Mouse (Mus musculus) MEL (cell line): ENCODE measurements at regions not wholly inside any gene's neighbourhood (a gene's known extent, or its start where the extent isn't known, plus 50 kb on each side); places are given as distances from the start of the nearest gene placed in this dataset.

Experiments
- DNase-seq: peaks from one replicate; pipeline ENCODE4 v3.0.0; 2011; ENCODE audit warnings: low read depth, low spot score
- H3K27ac ChIP-seq: 2 replicates; pipeline ENCODE4 v1.5.1; 2012; ENCODE audit warnings: low read depth, mild to moderate bottlenecking, control low read depth, low read length, moderate library complexity; ENCODE audit not compliant: control insufficient read depth
- H3K27me3 ChIP-seq, 2 experiments: fragments of 150-350 bp in 1 of 2; sonication (generic) in 1 of 2; 2 replicates each; pipeline ENCODE4 v1.6.1; 2012; ENCODE audit warnings: low read length in 2 of 2, mild to moderate bottlenecking in 2 of 2, improper control_type of control experiment in 1 of 2, moderate library complexity in 1 of 2; ENCODE audit not compliant: insufficient read depth in 2 of 2, control insufficient read depth in 1 of 2
- H3K36me3 ChIP-seq, 2 experiments: 2 replicates each; pipeline ENCODE4 v1.6.1; 2012 to 2014; ENCODE audit warnings: low read length in 2 of 2, improper control_type of control experiment in 1 of 2, inconsistent platforms in 1 of 2, mild to moderate bottlenecking in 1 of 2; ENCODE audit not compliant: insufficient read depth in 2 of 2, control insufficient read depth in 1 of 2
- H3K4me1 ChIP-seq, 2 experiments: fragments of 150-350 bp in 1 of 2; sonication (generic) in 1 of 2; 2 replicates each; pipeline ENCODE4 v1.6.1; 2012; ENCODE audit warnings: low read length in 2 of 2, improper control_type of control experiment in 1 of 2, mild to moderate bottlenecking in 1 of 2; ENCODE audit not compliant: insufficient read depth in 2 of 2, control insufficient read depth in 1 of 2
- H3K4me3 ChIP-seq, 2 experiments: fragments of 150-350 bp in 1 of 2; sonication (generic) in 1 of 2; 2 replicates each; pipeline ENCODE4 v1.5.1; 2012; ENCODE audit warnings: low read depth in 2 of 2, low read length in 2 of 2, mild to moderate bottlenecking in 2 of 2, moderate library complexity in 2 of 2, control low read depth in 1 of 2, improper control_type of control experiment in 1 of 2; ENCODE audit not compliant: control insufficient read depth in 1 of 2, insufficient read depth in 1 of 2
- H3K79me2 ChIP-seq: 2 replicates; pipeline ENCODE4 v1.6.1; 2012; ENCODE audit warnings: mild to moderate bottlenecking, low read length, moderate library complexity; ENCODE audit not compliant: control insufficient read depth, poor library complexity, insufficient read depth
- H3K9ac ChIP-seq: 2 replicates; pipeline ENCODE4 v1.6.1; 2012; ENCODE audit warnings: low read depth, mild to moderate bottlenecking, control low read depth, low read length, moderate library complexity; ENCODE audit not compliant: control insufficient read depth, poor library complexity, severe bottlenecking
- H3K9me3 ChIP-seq: fragments of 150-350 bp; sonication (generic); replicated peaks from 2 replicates; pipeline ENCODE4 v1.6.1; 2012; ENCODE audit warnings: mild to moderate bottlenecking, low read length, improper control_type of control experiment, moderate library complexity; ENCODE audit not compliant: insufficient read depth
- BHLHE40 ChIP-seq: IDR thresholded peaks from 2 replicates; pipeline ENCODE4 v1.6.1; 2012; ENCODE audit warnings: low read depth, mild to moderate bottlenecking, inconsistent platforms, low read length, improper control_type of control experiment, borderline replicate concordance
- CHD2 ChIP-seq: IDR thresholded peaks from 2 replicates; pipeline ENCODE4 v1.6.1; 2011; ENCODE audit warnings: low read length, improper control_type of control experiment
- E2F4 ChIP-seq: IDR thresholded peaks from 2 replicates; pipeline ENCODE4 v1.6.1; 2011; ENCODE audit warnings: low read depth, low read length, improper control_type of control experiment, borderline replicate concordance
- EP300 ChIP-seq, 2 experiments: IDR thresholded peaks; 2 replicates each; pipeline ENCODE4 v1.6.1; 2011; ENCODE audit warnings: improper control_type of control experiment in 2 of 2, low read length in 2 of 2, low read depth in 1 of 2, mild to moderate bottlenecking in 1 of 2
- ETS1 ChIP-seq: IDR thresholded peaks from 2 replicates; pipeline ENCODE4 v1.6.1; 2012; ENCODE audit warnings: low read depth, mild to moderate bottlenecking, inconsistent platforms, low read length, improper control_type of control experiment, moderate library complexity
- HCFC1 ChIP-seq: IDR thresholded peaks from 2 replicates; pipeline ENCODE4 v1.6.1; 2012; ENCODE audit warnings: low read depth, mild to moderate bottlenecking, inconsistent platforms, low read length, improper control_type of control experiment, moderate library complexity
- JUND ChIP-seq: IDR thresholded peaks from 2 replicates; pipeline ENCODE4 v1.6.1; 2011; ENCODE audit warnings: low read depth, mild to moderate bottlenecking, improper control_type of control experiment, low read length
- KAT2A ChIP-seq: conservative IDR thresholded peaks from 2 replicates; pipeline ENCODE4 v1.6.1; 2012; ENCODE audit warnings: low read depth, low read length, improper control_type of control experiment, inconsistent platforms
- NELFE ChIP-seq: IDR thresholded peaks from 2 replicates; pipeline ENCODE4 v1.6.1; 2011; ENCODE audit warnings: low read depth, low read length, improper control_type of control experiment
- POLR2A ChIP-seq, 2 experiments: IDR thresholded peaks; 2 replicates each; pipeline ENCODE4 v1.6.1; 2011 to 2012; ENCODE audit warnings: low read length in 2 of 2, mild to moderate bottlenecking in 2 of 2, control low read depth in 1 of 2, improper control_type of control experiment in 1 of 2, low read depth in 1 of 2, moderate library complexity in 1 of 2; ENCODE audit not compliant: control insufficient read depth in 1 of 2, insufficient read depth in 1 of 2, poor library complexity in 1 of 2
- POLR2AphosphoS5 ChIP-seq: IDR thresholded peaks from 2 replicates; pipeline ENCODE4 v1.6.1; 2012; ENCODE audit warnings: low read depth, borderline replicate concordance, mild to moderate bottlenecking, inconsistent platforms, low read length, moderate library complexity, mixed read lengths
- RAD21 ChIP-seq: IDR thresholded peaks from 2 replicates; pipeline ENCODE4 v1.6.1; 2011; ENCODE audit warnings: mild to moderate bottlenecking, low read depth, low read length, improper control_type of control experiment
- SMC3 ChIP-seq: IDR thresholded peaks from 2 replicates; pipeline ENCODE4 v1.6.1; 2011; ENCODE audit warnings: low read depth, low read length, improper control_type of control experiment
- TAL1 ChIP-seq: IDR thresholded peaks from 2 replicates; pipeline ENCODE4 v1.6.1; 2012; ENCODE audit warnings: mild to moderate bottlenecking, inconsistent platforms, low read length, moderate library complexity, mixed read lengths
- TBP ChIP-seq: IDR thresholded peaks from 2 replicates; pipeline ENCODE4 v1.8.0; 2011; ENCODE audit warnings: low read depth, low read length, improper control_type of control experiment
- UBTF ChIP-seq: IDR thresholded peaks from 2 replicates; pipeline ENCODE4 v1.6.1; 2012; ENCODE audit warnings: low read depth, mild to moderate bottlenecking, inconsistent platforms, low read length, improper control_type of control experiment, moderate library complexity, borderline replicate concordance; ENCODE audit not compliant: insufficient read depth
- USF1 ChIP-seq: IDR thresholded peaks from 2 replicates; pipeline ENCODE4 v1.6.1; 2014; ENCODE audit warnings: low read depth, mild to moderate bottlenecking, inconsistent platforms, low read length, improper control_type of control experiment, moderate library complexity
- USF2 ChIP-seq, 2 experiments: IDR thresholded peaks; 2 replicates each; pipeline ENCODE4 v1.6.1; 2011 to 2012; ENCODE audit warnings: improper control_type of control experiment in 2 of 2, low read length in 2 of 2, borderline replicate concordance in 1 of 2, inconsistent platforms in 1 of 2, low read depth in 1 of 2, mild to moderate bottlenecking in 1 of 2; ENCODE audit not compliant: insufficient read depth in 1 of 2
- ZKSCAN1 ChIP-seq: IDR thresholded peaks from 2 replicates; pipeline ENCODE4 v1.6.1; 2012; ENCODE audit warnings: low read depth, mild to moderate bottlenecking, inconsistent platforms, low read length, improper control_type of control experiment, moderate library complexity
- ZNF384 ChIP-seq: IDR thresholded peaks from 2 replicates; pipeline ENCODE4 v1.6.1; 2012; ENCODE audit warnings: low read depth, mild to moderate bottlenecking, inconsistent platforms, low read length, improper control_type of control experiment

DNA sequence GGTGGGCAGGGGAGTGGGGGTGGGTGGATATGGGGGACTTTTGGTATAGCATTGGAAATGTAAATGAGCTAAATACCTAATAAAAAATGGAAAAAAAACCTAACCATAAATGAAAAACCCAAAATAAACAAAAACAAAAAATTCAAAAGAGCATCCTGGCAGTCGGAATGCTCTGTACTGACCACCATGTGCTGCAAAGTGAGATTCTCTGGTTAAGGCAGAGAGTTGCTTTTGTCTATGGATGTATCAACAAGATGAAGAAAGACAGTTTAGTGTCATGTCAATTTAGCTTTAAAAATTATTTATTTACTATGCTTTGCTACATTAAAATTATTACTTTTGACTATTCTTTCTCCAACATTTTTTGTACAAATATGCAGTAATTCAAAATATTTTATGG, 88.5 kb downstream of the E330014E10Rik start:
- Histone ChIP-seq H3K27ac (no peak overlapping the region), H3K4me3 (no peak overlapping the region), H3K79me2 (no peaks in the 10 kb centered on the region), H3K4me1 (no peaks in the 10 kb centered on the region), H3K9ac (no peak overlapping the region), H3K36me3 (no peaks in the 10 kb centered on the region), H3K9me3 (no peaks in the 10 kb centered on the region), H3K27me3 (no peaks in the 10 kb centered on the region)
- TF ChIP-seq SMC3 (no peak), ZNF384 (no peak), CHD2 (no peak), EP300 (IDR thresholded peaks at IDR 0.05; ENCODE audit: low read depth in 1 of 2, low read length in 2 of 2) (no peak), JUND (no peak), HCFC1 (no peak), RAD21 (no peak), TBP (no peak), POLR2A (IDR thresholded peaks at IDR 0.05; ENCODE audit: control insufficient read depth in 1 of 2, insufficient read depth in 1 of 2, low read depth in 1 of 2, low read length in 2 of 2, poor library complexity in 1 of 2) (no peak), ZKSCAN1 (no peak), POLR2AphosphoS5 (no peak), TAL1 (no peak), NELFE (no peak), KAT2A (no peak), E2F4 (no peak)
- no peak for DNase-seq

DNA sequence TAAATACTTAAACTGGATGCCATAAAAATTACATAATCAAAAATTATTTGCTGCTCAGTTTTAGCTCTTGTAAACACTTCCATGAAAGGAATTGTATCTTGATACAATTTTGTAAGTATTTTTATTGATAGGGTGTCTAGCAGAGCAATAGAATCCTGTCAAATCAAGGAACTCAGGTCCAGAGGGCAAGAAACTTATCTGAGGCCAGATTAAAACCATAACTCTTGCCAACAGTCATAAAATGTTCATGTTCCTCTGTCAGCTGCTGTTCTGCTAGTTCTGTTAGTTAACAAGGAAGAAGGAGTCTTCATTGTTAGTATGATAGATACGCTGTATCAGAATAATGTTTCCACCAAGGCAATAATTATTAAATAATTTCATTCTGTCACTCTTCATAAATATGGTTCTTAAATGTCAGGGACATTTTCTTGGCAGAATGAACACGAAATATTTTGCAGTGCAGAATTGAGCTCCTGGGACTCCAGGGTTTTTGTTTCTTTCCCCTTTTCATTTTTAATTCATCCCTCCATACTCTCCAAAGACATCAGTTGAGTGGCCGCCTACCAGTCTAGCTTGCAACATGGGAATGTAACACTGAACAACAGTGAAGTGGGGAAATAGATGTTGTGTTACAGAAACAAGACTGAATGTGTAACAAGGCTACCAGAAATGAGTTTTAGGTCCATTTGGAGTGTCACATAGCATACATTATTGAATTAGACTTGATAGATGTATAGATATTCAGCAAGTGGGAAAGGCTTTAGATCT, 89.1 kb downstream of the E330014E10Rik start:
- no peak for DNase-seq
- TF ChIP-seq E2F4 (no peak), CHD2 (no peak)
- TF ChIP-seq, all 39 proteins: peak for 0
- Histone ChIP-seq H3K79me2 (no peaks in the 10 kb centered on the region), H3K4me3 (no peak overlapping the region), H3K9ac (no peak overlapping the region), H3K9me3 (no peaks in the 10 kb centered on the region), H3K27me3 (no peaks in the 10 kb centered on the region), H3K4me1 (no peaks in the 10 kb centered on the region), H3K36me3 (no peaks in the 10 kb centered on the region), H3K27ac (no peak overlapping the region)

DNA sequence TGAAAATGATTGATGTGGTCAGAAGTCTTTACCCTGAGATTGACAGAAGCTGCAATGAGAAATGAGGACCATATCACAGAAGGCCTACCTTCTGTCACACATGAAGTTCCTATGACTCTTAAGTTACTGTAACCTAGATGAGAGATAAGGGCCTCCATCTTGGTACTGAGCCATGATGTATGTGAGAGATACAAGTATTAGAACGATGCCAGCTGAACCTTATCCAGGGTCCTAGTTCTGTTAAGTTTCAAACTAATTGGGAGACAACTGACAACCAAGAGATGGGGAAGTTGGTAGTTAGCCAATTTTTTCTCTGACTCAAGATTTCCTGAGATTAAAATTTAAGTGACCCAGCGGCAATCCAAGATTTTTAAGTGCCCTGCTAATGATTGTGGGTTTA, 89.7 kb downstream of the E330014E10Rik start:
- TF ChIP-seq USF1 (no peak), TAL1 (no peak), BHLHE40 (no peak), ETS1 (no peak), CHD2 (no peak), POLR2AphosphoS5 (no peak), USF2 (IDR thresholded peaks at IDR 0.05; ENCODE audit: borderline replicate concordance in 1 of 2, insufficient read depth in 1 of 2, low read depth in 1 of 2, low read length in 2 of 2) (no peak), UBTF (no peak)
- TF ChIP-seq, all 39 proteins: peak for 0
- Histone ChIP-seq H3K79me2 (no peaks in the 10 kb centered on the region), H3K36me3 (no peaks in the 10 kb centered on the region), H3K27me3 (no peaks in the 10 kb centered on the region), H3K4me1 (no peaks in the 10 kb centered on the region), H3K9me3 (no peaks in the 10 kb centered on the region), H3K9ac (no peak overlapping the region), H3K4me3 (no peak overlapping the region), H3K27ac (no peak overlapping the region)
- no peak for DNase-seq
